Mouse (Mus musculus) thymus, adult 2 months (tissue): ENCODE results near the gene Cyp2ab1. TPM values are rescaled to one million over a fixed set of nuclear protein-coding genes. Genes with fewer than 3 reads are reported as not detected.

Experiments used
- DNase-seq: peaks from one replicate; pipeline ENCODE4 v3.0.0; 2021
- H3K27ac ChIP-seq: fragments of 200-500 bp; 2 replicates; pipeline ENCODE4 v1.5.1; 2012; ENCODE audit warnings: low read length, control low read depth; ENCODE audit not compliant: control insufficient read depth, insufficient read depth
- H3K27me3 ChIP-seq: fragments of 200-500 bp; 2 replicates; pipeline ENCODE4 v1.6.1; 2012; ENCODE audit warnings: mild to moderate bottlenecking, low read length, moderate library complexity, mixed read lengths; ENCODE audit not compliant: control insufficient read depth, insufficient read depth
- H3K36me3 ChIP-seq: fragments of 200-500 bp; 2 replicates; pipeline ENCODE4 v1.6.1; 2012; ENCODE audit warnings: mild to moderate bottlenecking, low read length, moderate library complexity; ENCODE audit not compliant: control insufficient read depth, insufficient read depth
- H3K4me1 ChIP-seq: fragments of 200-500 bp; replicated peaks from 2 replicates; pipeline ENCODE4 v1.6.1; 2012; ENCODE audit warnings: low read length; ENCODE audit not compliant: control insufficient read depth, insufficient read depth
- H3K4me3 ChIP-seq: fragments of 200-500 bp; 2 replicates; pipeline ENCODE4 v1.5.1; 2012; ENCODE audit warnings: mild to moderate bottlenecking, low read length, control low read depth, moderate library complexity; ENCODE audit not compliant: control insufficient read depth, insufficient read depth
- CTCF ChIP-seq: fragments of 200-500 bp; IDR thresholded peaks from 2 replicates; pipeline ENCODE4 v1.5.1; 2012; ENCODE audit warnings: mild to moderate bottlenecking, control low read depth, low read length, moderate library complexity, borderline replicate concordance; ENCODE audit not compliant: control insufficient read depth, poor library complexity, insufficient read depth; ENCODE audit errors: extremely low read depth
- POLR2A ChIP-seq: fragments of 200-500 bp; IDR thresholded peaks from 2 replicates; pipeline ENCODE4 v1.6.1; 2012; ENCODE audit warnings: mild to moderate bottlenecking, low read length, control low read depth, moderate library complexity; ENCODE audit not compliant: control insufficient read depth, poor library complexity, insufficient read depth; ENCODE audit errors: extremely low read depth
- WGBS: fragments of 180-500 bp; shearing (Covaris S2); methylation state at CpG from one replicate; pipeline ENCODE4 v1.1.7; 2018; 5-methylcytosine and 5-hydroxymethylcytosine counted together
- polyA plus RNA-seq: library from polyadenylated mRNA; depleted of rRNA; stranded (reverse); fragments of >200 nt; gene quantifications from 2 replicates; pipeline ENCODE4 v1.2.3, GENCODE M21; 2012

The Cyp2ab1 gene
- polyA plus RNA-seq, 1 experiment: 0.40 TPM

GRCm38 (mm10) chr16:20354762-20355161, 29.6 kb upstream of the Cyp2ab1 start:
- H3K4me1 ChIP-seq: no peaks in the 10 kb centered on the region
- no peak for TF ChIP-seq CTCF
- no peak for TF ChIP-seq POLR2A
- H3K36me3 ChIP-seq: peaks cover 52% of the 10 kb centered on the region
- H3K27me3 ChIP-seq: no peaks in the 10 kb centered on the region
- no peak overlapping the region for H3K27ac ChIP-seq
- WGBS: 95% methylated on average over 2 of the region's 2 CpGs
- H3K4me3 ChIP-seq: no peak overlapping the region
- DNase-seq: no peak

DNA sequence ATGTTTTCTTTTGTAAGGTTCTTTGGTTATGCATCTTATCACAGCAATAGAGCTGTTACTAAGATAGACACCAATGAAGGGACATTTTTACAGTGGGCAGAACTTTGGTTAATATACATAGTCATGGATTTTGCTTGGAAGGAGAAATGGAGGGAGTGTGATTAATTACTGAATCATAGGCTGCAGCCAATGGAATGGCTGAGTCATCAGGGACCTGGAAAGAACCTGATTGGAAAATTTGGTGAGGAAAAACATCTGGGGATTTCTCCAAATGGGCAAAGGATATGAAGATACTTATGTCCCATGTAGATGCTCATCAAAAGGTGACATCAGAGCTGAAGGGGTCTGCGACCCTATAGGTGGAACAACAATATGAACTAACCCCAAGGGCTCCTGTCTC, 28.8 kb upstream of the Cyp2ab1 start:
- no peaks in the 10 kb centered on the region for H3K4me1 ChIP-seq
- H3K36me3 ChIP-seq: peaks cover 50% of the 10 kb centered on the region
- H3K27me3 ChIP-seq: no peaks in the 10 kb centered on the region
- no peak overlapping the region for H3K4me3 ChIP-seq
- WGBS: 97% methylated on average over 1 of the region's 1 CpGs
- no peak overlapping the region for H3K27ac ChIP-seq
- DNase-seq: no peak
- TF ChIP-seq CTCF: no peak
- no peak for TF ChIP-seq POLR2A

DNA sequence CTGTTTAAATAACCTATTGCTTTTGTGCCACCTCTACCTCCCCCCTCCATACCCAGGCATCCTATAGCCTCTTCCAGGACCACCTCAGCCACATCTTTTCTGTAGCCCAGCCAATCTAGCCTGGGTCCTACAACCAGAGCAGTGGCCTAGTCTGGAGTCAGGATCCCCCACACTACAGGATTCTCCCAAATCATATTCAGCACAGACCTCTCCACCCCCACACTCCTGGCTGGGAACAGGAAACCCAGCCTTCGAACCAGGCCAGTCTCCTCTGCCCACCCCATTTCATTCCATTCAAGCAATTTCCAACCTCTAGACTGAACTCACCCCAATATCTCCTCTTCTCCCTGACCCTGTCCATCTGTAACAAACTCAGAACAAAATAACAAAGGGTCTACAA, 20.3 kb upstream of the Cyp2ab1 start:
- Histone ChIP-seq H3K36me3 (peaks cover 52% of the 10 kb centered on the region), H3K27me3 (no peaks in the 10 kb centered on the region)
- TF ChIP-seq CTCF (no peak), POLR2A (no peak)

DNA sequence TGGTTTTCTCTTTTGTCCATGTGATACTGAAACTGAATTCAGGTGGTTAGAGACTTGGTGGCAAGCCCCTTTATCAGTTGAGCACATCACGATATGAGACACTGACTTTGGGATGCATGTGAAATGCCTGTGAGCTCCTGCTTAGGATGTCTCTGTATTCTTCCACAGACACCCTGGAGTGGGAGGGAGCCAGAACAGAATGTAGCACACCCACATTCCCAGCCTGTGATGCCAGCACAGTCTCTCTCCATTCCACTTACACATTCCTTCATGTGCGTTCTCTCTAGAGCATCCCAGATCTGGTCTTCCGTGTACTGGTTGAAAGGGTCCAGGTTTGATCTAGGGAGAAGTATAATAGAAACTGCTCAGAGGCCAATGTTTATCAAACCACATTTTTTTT, 13.4 kb upstream of the Cyp2ab1 start:
- WGBS: 97% methylated on average over 3 of the region's 3 CpGs
- H3K27ac ChIP-seq: no peak overlapping the region
- no peaks in the 10 kb centered on the region for H3K4me1 ChIP-seq
- no peaks in the 10 kb centered on the region for H3K27me3 ChIP-seq
- TF ChIP-seq POLR2A (no peak), CTCF (no peak)
- H3K36me3 ChIP-seq: peaks cover 59% of the 10 kb centered on the region
- DNase-seq: no peak
- H3K4me3 ChIP-seq: no peak overlapping the region

More for the DNA sequence above, 20.3 kb upstream of the Cyp2ab1 start:
- Histone ChIP-seq H3K4me3 (no peak overlapping the region), H3K4me1 (no peaks in the 10 kb centered on the region), H3K27ac (no peak overlapping the region)
- no peak for DNase-seq
- WGBS: 97% methylated on average over 1 of the region's 1 CpGs

DNA sequence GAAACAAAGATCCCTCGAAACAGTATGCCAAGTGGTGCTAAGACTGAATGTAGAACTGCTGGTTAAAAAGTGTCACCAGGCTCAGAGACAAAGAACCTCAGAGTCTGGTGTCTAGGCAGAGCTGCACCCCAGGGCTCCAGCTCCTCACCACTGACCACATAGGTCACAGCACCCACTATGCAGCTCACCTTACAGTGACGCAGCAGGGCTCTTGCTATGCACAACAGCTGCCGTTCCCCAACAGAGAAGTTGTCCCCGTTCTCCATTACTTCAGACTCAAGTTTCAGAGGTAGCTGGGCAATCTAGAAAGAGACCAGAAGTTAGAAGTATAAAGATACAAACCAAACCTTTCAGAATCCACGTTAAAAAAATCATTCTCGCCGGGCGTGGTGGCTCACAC, 9.7 kb upstream of the Cyp2ab1 start:
- no peak overlapping the region for H3K4me3 ChIP-seq
- DNase-seq: no peak
- TF ChIP-seq CTCF (no peak), POLR2A (no peak)
- H3K36me3 ChIP-seq: peaks cover 54% of the 10 kb centered on the region
- H3K27ac ChIP-seq: no peak overlapping the region
- 97% methylated on average over 8 of the region's 8 CpGs for WGBS
- H3K27me3 ChIP-seq: no peaks in the 10 kb centered on the region
- no peaks in the 10 kb centered on the region for H3K4me1 ChIP-seq

GRCm38 (mm10) chr16:20328306-20328705, 3.1 kb upstream of the Cyp2ab1 start:
- WGBS: 84% methylated on average over 5 of the region's 5 CpGs
- Histone ChIP-seq H3K4me3 (no peak overlapping the region), H3K27me3 (no peaks in the 10 kb centered on the region), H3K27ac (no peak overlapping the region), H3K4me1 (no peaks in the 10 kb centered on the region), H3K36me3 (peaks cover 20% of the 10 kb centered on the region)
- DNase-seq: no peak
- TF ChIP-seq CTCF (no peak), POLR2A (no peak)

GRCm38 (mm10) chr16:20323907-20324306, 1.3 kb downstream of the Cyp2ab1 start:
- Histone ChIP-seq H3K27ac (no peak overlapping the region), H3K4me3 (no peak overlapping the region), H3K36me3 (no peaks in the 10 kb centered on the region), H3K4me1 (no peaks in the 10 kb centered on the region), H3K27me3 (no peaks in the 10 kb centered on the region)
- no peak for TF ChIP-seq POLR2A
- TF ChIP-seq CTCF: no peak
- no peak for DNase-seq
- WGBS: 83% methylated on average over 5 of the region's 5 CpGs
